Mouse (Mus musculus) forebrain, embryonic 14.5 days (tissue): ENCODE measurements around the gene Riok1. TPM values are rescaled to one million over a fixed set of nuclear protein-coding genes. Genes with fewer than 3 reads are reported as not detected.

Experiments used
- ATAC-seq: fragments of 200-750 bp; cut with Nextera tagmentation; 2 replicates; pipeline ENCODE4 v1.8.0; 2017; ENCODE audit warnings: mild to moderate bottlenecking, moderate library complexity
- DNase-seq: peaks from one replicate; pipeline ENCODE4 v3.0.0-alpha.2; 2015; ENCODE audit warnings: low spot score
- H3K27ac ChIP-seq: fragments of 300-500 bp; sonication (generic); 2 replicates; pipeline ENCODE4 v1.5.1; 2014; ENCODE audit warnings: low read depth, mild to moderate bottlenecking, control low read depth, low read length, moderate library complexity
- H3K27me3 ChIP-seq: fragments of 300-500 bp; sonication (generic); replicated peaks from 2 replicates; pipeline ENCODE4 v1.6.1; 2014; ENCODE audit warnings: low read length, control low read depth, mixed read lengths; ENCODE audit not compliant: control insufficient read depth, insufficient read depth
- H3K36me3 ChIP-seq: fragments of 300-500 bp; sonication (generic); 2 replicates; pipeline ENCODE4 v1.6.1; 2014; ENCODE audit warnings: low read length, control low read depth; ENCODE audit not compliant: control insufficient read depth, insufficient read depth
- H3K4me1 ChIP-seq: fragments of 300-500 bp; sonication (generic); 2 replicates; pipeline ENCODE4 v1.6.1; 2014; ENCODE audit warnings: antibody characterized with exemption, low read length, control low read depth; ENCODE audit not compliant: control insufficient read depth, insufficient read depth
- H3K4me2 ChIP-seq: fragments of 300-500 bp; sonication (generic); 2 replicates; pipeline ENCODE4 v1.6.1; 2014; ENCODE audit warnings: mild to moderate bottlenecking, control low read depth, low read length
- H3K4me3 ChIP-seq: fragments of 300-500 bp; sonication (generic); 2 replicates; pipeline ENCODE4 v1.5.1; 2014; ENCODE audit warnings: low read depth, low read length, control low read depth
- H3K9ac ChIP-seq: fragments of 300-500 bp; sonication (generic); 2 replicates; pipeline ENCODE4 v1.6.1; 2014; ENCODE audit warnings: mild to moderate bottlenecking, low read length, control low read depth, moderate library complexity
- H3K9me3 ChIP-seq: fragments of 300-500 bp; sonication (generic); replicated peaks from 2 replicates; pipeline ENCODE4 v1.6.1; 2016; ENCODE audit warnings: low read length, control low read depth, mixed read lengths; ENCODE audit not compliant: control insufficient read depth
- WGBS: fragments of 180-500 bp; shearing (Covaris S2); extraction: QIAGEN DNeasy Blood & Tissue Kit; methylation state at CpG from one replicate; pipeline ENCODE4 v1.1.7; 2014; 5-methylcytosine and 5-hydroxymethylcytosine counted together
- polyA plus RNA-seq: library from polyadenylated mRNA; unstranded; fragments of >200 nt; fragmentation: Nextera tagmentation; extraction: Ambion mirVana; gene quantifications from 2 replicates; pipeline ENCODE4 v1.2.1, GENCODE M21; 2014

The Riok1 gene
- polyA plus RNA-seq, 1 experiment from 2014 or later, result 40.4 TPM

DNA sequence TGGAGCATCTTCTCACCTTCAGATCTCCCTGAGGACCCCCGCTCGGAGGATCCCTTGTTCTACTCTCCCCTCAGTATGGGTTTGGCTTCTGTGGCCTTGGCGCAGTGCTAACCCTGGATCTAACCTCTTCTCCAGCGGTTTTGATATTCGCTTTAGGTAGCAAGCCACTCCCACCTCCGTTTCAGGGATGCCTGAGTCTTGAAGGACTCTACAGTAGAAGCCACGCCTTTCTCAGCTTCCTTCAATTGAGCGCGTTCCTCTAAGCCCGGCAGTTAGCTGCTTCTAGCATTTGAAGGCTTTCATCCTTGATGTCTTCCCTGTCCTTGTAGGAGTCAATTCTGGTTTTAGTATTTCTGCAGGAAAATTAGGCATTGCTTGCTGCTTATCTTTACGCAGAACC is 40.3 kb downstream of the Riok1 start:
- H3K9ac ChIP-seq, result no peak overlapping the region
- H3K4me2 ChIP-seq, result no peak overlapping the region
- 27% methylated on average over 11 of the region's 11 CpGs for WGBS
- H3K9me3 ChIP-seq, result no peaks in the 10 kb centered on the region
- no peak for ATAC-seq
- no peak overlapping the region for H3K4me3 ChIP-seq
- DNase-seq, result no peak
- H3K27ac ChIP-seq, result no peak overlapping the region
- no peaks in the 10 kb centered on the region for H3K4me1 ChIP-seq
- no peaks in the 10 kb centered on the region for H3K27me3 ChIP-seq
- H3K36me3 ChIP-seq, result no peaks in the 10 kb centered on the region

DNA sequence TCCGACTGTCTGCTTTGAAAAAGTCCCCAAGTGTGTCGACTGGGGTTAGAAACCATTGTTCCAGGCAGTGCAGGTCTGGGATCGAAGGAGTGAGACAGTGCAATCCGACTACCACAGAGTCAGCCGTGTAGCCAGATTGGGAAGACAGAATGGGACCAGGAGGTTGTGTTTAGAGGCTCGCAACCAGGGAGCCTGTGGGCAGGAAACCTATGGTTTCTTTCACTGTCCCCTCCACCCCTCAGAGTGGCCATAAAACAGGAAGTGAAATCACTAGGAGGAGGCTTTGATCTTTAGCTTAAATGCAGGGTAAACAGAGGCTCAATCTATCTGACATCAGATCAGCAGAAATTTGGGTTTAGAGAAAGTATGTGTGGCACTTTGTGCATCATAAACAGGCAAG is 42.0 kb downstream of the Riok1 start:
- Histone ChIP-seq H3K27me3 (no peaks in the 10 kb centered on the region), H3K36me3 (no peaks in the 10 kb centered on the region), H3K27ac (no peak overlapping the region), H3K4me2 (no peak overlapping the region), H3K4me3 (no peak overlapping the region), H3K9ac (no peak overlapping the region), H3K4me1 (no peaks in the 10 kb centered on the region), H3K9me3 (no peaks in the 10 kb centered on the region)
- WGBS, result 51% methylated on average over 6 of the region's 6 CpGs
- no peak for ATAC-seq
- DNase-seq, result no peak

GRCm38 (mm10) chr13:38079366-38079765 is 42.6 kb downstream of the Riok1 start:
- H3K9ac ChIP-seq, result no peak overlapping the region
- no peaks in the 10 kb centered on the region for H3K36me3 ChIP-seq
- WGBS, result 89% methylated on average over 5 of the region's 5 CpGs
- DNase-seq (no peak), ATAC-seq (no peak)
- no peaks in the 10 kb centered on the region for H3K9me3 ChIP-seq
- no peaks in the 10 kb centered on the region for H3K27me3 ChIP-seq
- no peak overlapping the region for H3K27ac ChIP-seq
- no peak overlapping the region for H3K4me2 ChIP-seq
- H3K4me1 ChIP-seq, result no peaks in the 10 kb centered on the region
- H3K4me3 ChIP-seq, result no peak overlapping the region

DNA sequence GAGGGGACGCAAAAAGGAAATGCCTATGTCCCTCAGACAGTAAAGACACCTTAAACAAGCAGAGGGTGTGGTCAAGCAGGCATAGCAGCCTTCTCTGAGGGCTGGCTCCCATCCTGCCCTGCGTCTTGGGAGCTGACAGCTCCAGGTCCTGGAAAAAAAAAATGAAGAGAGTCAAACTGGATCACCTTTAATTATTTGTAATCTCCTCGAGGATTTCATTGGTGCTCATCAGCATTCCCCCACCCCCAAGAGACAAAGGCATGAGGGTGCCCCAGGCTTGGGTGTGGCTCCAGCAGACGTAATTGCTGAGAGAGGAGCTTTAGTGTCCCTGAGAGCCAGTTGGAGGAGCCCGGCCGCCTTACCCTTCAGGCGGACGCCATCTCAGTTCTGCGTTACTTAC is 43.2 kb downstream of the Riok1 start:
- Histone ChIP-seq H3K36me3 (no peaks in the 10 kb centered on the region), H3K4me1 (no peaks in the 10 kb centered on the region), H3K4me3 (no peak overlapping the region), H3K9me3 (no peaks in the 10 kb centered on the region), H3K27me3 (no peaks in the 10 kb centered on the region), H3K9ac (no peak overlapping the region), H3K27ac (no peak overlapping the region), H3K4me2 (no peak overlapping the region)
- WGBS, result 54% methylated on average over 9 of the region's 9 CpGs
- ATAC-seq (no peak), DNase-seq (no peak)

GRCm38 (mm10) chr13:38080725-38081124 is 43.9 kb downstream of the Riok1 start:
- no peak for ATAC-seq
- no peaks in the 10 kb centered on the region for H3K27me3 ChIP-seq
- H3K27ac ChIP-seq, result no peak overlapping the region
- no peaks in the 10 kb centered on the region for H3K4me1 ChIP-seq
- no peak overlapping the region for H3K4me3 ChIP-seq
- no peaks in the 10 kb centered on the region for H3K36me3 ChIP-seq
- no peak overlapping the region for H3K9ac ChIP-seq
- 87% methylated on average over 14 of the region's 14 CpGs for WGBS
- H3K4me2 ChIP-seq, result no peak overlapping the region
- no peaks in the 10 kb centered on the region for H3K9me3 ChIP-seq
- DNase-seq, result no peak

- ATAC-seq (no peak), DNase-seq (no peak)
- Histone ChIP-seq H3K4me3 (no peak overlapping the region), H3K27ac (no peak overlapping the region), H3K27me3 (no peaks in the 10 kb centered on the region), H3K9ac (no peak overlapping the region), H3K36me3 (no peaks in the 10 kb centered on the region), H3K9me3 (no peaks in the 10 kb centered on the region), H3K4me2 (no peak overlapping the region), H3K4me1 (no peaks in the 10 kb centered on the region)
- 79% methylated on average over 7 of the region's 7 CpGs for WGBS
Measured at GRCm38 (mm10) chr13:38081161-38081560, 44.4 kb downstream of the Riok1 start.

GRCm38 (mm10) chr13:38086711-38087110 is 49.9 kb downstream of the Riok1 start:
- no peak overlapping the region for H3K4me3 ChIP-seq
- ATAC-seq (no peak), DNase-seq (no peak)
- no peaks in the 10 kb centered on the region for H3K9me3 ChIP-seq
- no peaks in the 10 kb centered on the region for H3K4me1 ChIP-seq
- H3K27me3 ChIP-seq, result no peaks in the 10 kb centered on the region
- H3K36me3 ChIP-seq, result no peaks in the 10 kb centered on the region
- no peak overlapping the region for H3K9ac ChIP-seq
- WGBS, result 82% methylated on average over 3 of the region's 3 CpGs
- H3K27ac ChIP-seq, result no peak overlapping the region
- no peak overlapping the region for H3K4me2 ChIP-seq

- Histone ChIP-seq H3K27me3 (no peaks in the 10 kb centered on the region), H3K4me1 (no peaks in the 10 kb centered on the region), H3K9ac (no peak overlapping the region), H3K27ac (no peak overlapping the region), H3K4me3 (no peak overlapping the region), H3K4me2 (no peak overlapping the region), H3K36me3 (no peaks in the 10 kb centered on the region), H3K9me3 (no peaks in the 10 kb centered on the region)
- WGBS, result 97% methylated on average over 3 of the region's 3 CpGs
- no peak for ATAC-seq
- DNase-seq, result no peak
Measured at GRCm38 (mm10) chr13:38088008-38088407, 51.2 kb downstream of the Riok1 start.

DNA sequence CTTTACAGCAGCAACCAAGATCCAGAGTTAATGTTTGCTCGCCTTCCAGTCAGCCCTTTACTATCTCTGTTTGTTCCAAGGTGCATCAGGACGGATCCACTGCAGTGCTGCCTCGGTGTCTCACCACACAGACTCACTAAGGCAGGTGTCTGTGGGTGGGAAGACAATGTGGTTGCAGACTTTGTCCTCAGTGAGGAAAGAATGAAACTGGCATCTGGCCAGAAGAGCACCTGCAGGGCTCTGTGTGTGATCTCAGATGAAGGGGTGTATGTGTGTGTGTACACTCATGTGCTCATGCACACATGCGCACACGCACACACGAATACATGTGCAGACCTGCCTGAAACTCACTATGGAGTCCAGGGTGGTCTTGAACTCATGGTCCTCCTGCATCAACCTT is 52.7 kb downstream of the Riok1 start:
- no peaks in the 10 kb centered on the region for H3K27me3 ChIP-seq
- H3K9ac ChIP-seq, result no peak overlapping the region
- no peaks in the 10 kb centered on the region for H3K36me3 ChIP-seq
- ATAC-seq (no peak), DNase-seq (no peak)
- no peaks in the 10 kb centered on the region for H3K9me3 ChIP-seq
- H3K27ac ChIP-seq, result no peak overlapping the region
- H3K4me1 ChIP-seq, result no peaks in the 10 kb centered on the region
- 87% methylated on average over 6 of the region's 6 CpGs for WGBS
- no peak overlapping the region for H3K4me3 ChIP-seq
- no peak overlapping the region for H3K4me2 ChIP-seq

GRCm38 (mm10) chr13:38089871-38090270 is 53.1 kb downstream of the Riok1 start:
- Histone ChIP-seq H3K4me1 (no peaks in the 10 kb centered on the region), H3K27ac (no peak overlapping the region), H3K4me2 (no peak overlapping the region), H3K36me3 (no peaks in the 10 kb centered on the region), H3K27me3 (no peaks in the 10 kb centered on the region), H3K4me3 (no peak overlapping the region), H3K9me3 (no peaks in the 10 kb centered on the region), H3K9ac (no peak overlapping the region)
- DNase-seq, result no peak
- WGBS, result 62% methylated on average over 4 of the region's 4 CpGs
- no peak for ATAC-seq
